Mouse (Mus musculus) midbrain, embryonic 10.5 days (tissue): ENCODE measurements around the gene Vps33b. TPM values are rescaled to one million over a fixed set of nuclear protein-coding genes. Genes with fewer than 3 reads are reported as not detected.

Source experiments
- DNase-seq: peaks from one replicate; pipeline ENCODE4 v3.0.0-alpha.2; 2017; ENCODE audit warnings: low spot score
- H3K27ac ChIP-seq: fragments of 300-500 bp; sonication (generic); replicated peaks from 2 replicates; pipeline ENCODE4 v1.5.1; 2016; ENCODE audit warnings: mild to moderate bottlenecking
- H3K27me3 ChIP-seq: fragments of 300-500 bp; sonication (generic); 2 replicates; pipeline ENCODE4 v1.6.1; 2016; ENCODE audit warnings: low read depth, mild to moderate bottlenecking; ENCODE audit not compliant: poor library complexity, severe bottlenecking
- H3K36me3 ChIP-seq: fragments of 300-500 bp; sonication (generic); 2 replicates; pipeline ENCODE4 v1.6.1; 2016; ENCODE audit warnings: mild to moderate bottlenecking, moderate library complexity
- H3K4me1 ChIP-seq: fragments of 300-500 bp; sonication (generic); 2 replicates; pipeline ENCODE4 v1.6.1; 2016
- H3K4me3 ChIP-seq: fragments of 300-500 bp; sonication (generic); 2 replicates; pipeline ENCODE4 v1.5.1; 2016; ENCODE audit warnings: mild to moderate bottlenecking, moderate library complexity
- H3K9me3 ChIP-seq: fragments of 300-500 bp; sonication (generic); replicated peaks from 2 replicates; pipeline ENCODE4 v1.6.1; 2016; ENCODE audit warnings: mild to moderate bottlenecking
- WGBS: fragments of 180-500 bp; shearing (Covaris S2); methylation state at CpG from one replicate; pipeline ENCODE4 v1.1.7; 2016; 5-methylcytosine and 5-hydroxymethylcytosine counted together
- polyA plus RNA-seq: library from polyadenylated mRNA; unstranded; fragments of >200 nt; fragmentation: Nextera tagmentation; extraction: Ambion mirVana; gene quantifications from 2 replicates; pipeline ENCODE4 v1.2.1, GENCODE M21; 2016

The Vps33b gene
- polyA plus RNA-seq, 1 experiment from 2014 or later: 16.6 TPM

DNA sequence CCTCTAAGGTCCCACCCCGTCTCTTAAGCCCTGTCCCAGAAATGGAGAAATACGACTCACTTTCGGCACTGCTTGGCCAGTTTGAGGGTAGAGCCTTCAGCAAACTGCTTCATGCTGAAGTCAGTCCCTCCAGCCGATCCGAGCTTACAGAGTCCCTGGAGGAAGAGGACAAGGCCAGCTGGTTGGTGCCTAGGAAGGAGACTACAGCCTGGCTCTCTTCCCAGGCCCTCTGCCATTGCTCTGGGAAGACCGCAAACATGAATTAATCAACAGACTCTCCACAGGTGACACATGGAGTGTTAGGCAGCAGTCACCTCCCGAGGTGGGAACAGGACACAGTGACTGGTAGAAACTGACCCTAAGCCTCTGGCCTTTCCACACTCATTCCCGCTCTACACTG, 60.8 kb downstream of the Vps33b start:
- no peak overlapping the region for H3K4me3 ChIP-seq
- H3K9me3 ChIP-seq: peaks cover 10% of the 10 kb centered on the region
- DNase-seq: no peak
- H3K36me3 ChIP-seq: peaks cover 100% of the 10 kb centered on the region
- peaks cover under 1% of the 10 kb centered on the region; the same call in 1 of the 2 replicates for H3K4me1 ChIP-seq
- 92% methylated on average over 8 of the region's 8 CpGs for whole genome bisulfite sequencing
- no peak overlapping the region for H3K27ac ChIP-seq
- no peaks in the 10 kb centered on the region for H3K27me3 ChIP-seq

DNA sequence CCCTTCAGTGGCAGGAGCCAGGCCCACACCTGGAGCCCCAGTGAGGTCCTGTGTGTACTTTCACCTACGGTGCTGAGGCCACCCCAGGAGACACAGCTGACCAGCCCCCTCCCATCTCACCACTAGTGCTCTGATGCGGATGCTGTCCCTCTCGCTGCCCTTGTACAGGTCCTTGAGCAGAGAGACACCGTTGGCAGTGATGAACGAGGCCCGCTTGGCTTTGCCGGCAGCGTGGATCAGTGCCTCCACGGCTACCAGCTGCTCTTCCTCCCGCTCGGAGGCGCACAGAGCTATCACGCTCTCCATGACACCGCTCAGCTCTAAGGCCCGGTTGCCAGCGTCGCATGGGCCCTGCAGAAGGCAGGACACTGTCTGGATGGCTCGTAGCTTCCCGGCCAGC, 62.0 kb downstream of the Vps33b start:
- Histone ChIP-seq H3K27me3 (no peaks in the 10 kb centered on the region), H3K9me3 (peaks cover 10% of the 10 kb centered on the region), H3K27ac (no peak overlapping the region), H3K4me1 (no peaks in the 10 kb centered on the region), H3K4me3 (no peak overlapping the region), H3K36me3 (peaks cover 100% of the 10 kb centered on the region)
- 96% methylated on average over 19 of the region's 19 CpGs for WGBS
- no peak for DNase-seq

DNA sequence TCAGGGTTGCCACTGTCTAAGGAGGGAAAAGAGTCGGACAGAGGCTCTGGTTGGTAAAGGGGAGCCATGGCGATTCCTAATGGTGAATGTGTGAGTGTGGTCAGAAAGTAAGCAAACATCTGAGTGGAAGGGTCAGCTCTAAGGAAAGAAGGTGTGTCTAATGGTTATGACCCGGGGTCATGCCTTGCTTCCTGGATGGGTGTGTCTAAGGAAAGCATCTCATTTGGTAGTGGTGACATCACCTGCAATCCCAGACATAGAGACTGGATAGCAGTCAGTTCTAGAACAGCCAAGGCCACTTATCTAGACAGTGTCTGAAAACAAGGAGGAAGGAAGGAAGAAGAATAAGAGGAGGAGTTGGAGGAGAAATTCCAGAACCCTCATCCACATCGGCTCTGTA, 65.4 kb downstream of the Vps33b start:
- WGBS: 97% methylated on average over 4 of the region's 4 CpGs
- H3K9me3 ChIP-seq: peaks cover 10% of the 10 kb centered on the region
- no peak overlapping the region for H3K27ac ChIP-seq
- H3K4me1 ChIP-seq: peaks cover 16% of the 10 kb centered on the region
- H3K27me3 ChIP-seq: no peaks in the 10 kb centered on the region
- peaks cover 82% of the 10 kb centered on the region for H3K36me3 ChIP-seq
- H3K4me3 ChIP-seq: no peak overlapping the region
- DNase-seq: no peak

DNA sequence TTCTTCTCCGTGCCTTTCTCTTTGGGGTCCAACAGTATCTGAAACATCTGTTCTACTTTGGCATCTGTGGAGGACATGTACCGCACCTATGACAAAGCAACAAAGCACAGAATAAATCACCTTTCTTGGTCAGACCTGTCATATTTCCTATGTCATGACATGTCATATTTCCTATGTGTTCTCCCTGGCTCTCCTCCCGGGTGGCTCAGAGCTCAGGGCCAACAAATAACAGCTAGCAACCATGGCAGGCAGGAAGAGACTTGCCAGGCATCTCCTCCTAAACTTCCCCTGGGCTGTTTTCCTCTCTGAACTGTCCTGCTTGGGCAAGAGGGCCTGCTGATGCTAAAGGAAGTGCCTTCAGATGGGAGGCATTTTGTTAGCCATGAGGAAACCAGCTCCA, 67.5 kb downstream of the Vps33b start:
- no peak for DNase-seq
- Histone ChIP-seq H3K4me3 (no peak overlapping the region), H3K4me1 (peaks cover 36% of the 10 kb centered on the region), H3K9me3 (peaks cover 10% of the 10 kb centered on the region), H3K27me3 (peaks cover 10% of the 10 kb centered on the region), H3K27ac (no peak overlapping the region), H3K36me3 (peaks cover 61% of the 10 kb centered on the region)
- WGBS: 92% methylated on average over 3 of the region's 3 CpGs

DNA sequence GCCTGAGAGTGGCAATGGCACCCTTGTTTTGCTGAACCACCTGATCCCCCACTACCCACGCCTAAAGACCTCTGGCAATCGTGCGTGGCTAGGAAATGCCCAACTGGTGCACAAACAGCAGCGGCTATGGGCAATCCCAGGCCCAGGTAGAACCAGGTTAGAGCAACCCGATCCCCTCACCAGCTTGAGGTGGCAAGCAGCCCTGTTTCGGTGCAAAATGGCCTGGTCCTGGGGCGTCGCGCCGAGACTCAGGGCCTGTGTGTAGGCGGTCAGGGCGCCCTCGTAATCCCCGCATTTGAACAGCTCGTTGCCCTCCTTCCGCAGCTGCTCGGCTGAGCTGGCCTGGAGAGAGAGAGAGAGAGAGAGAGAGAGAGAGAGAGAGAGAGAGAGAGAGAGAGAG, 69.9 kb downstream of the Vps33b start:
- Histone ChIP-seq H3K27me3 (peaks cover 16% of the 10 kb centered on the region), H3K27ac (peak overlapping the region; percentile 85), H3K4me1 (peaks cover 55% of the 10 kb centered on the region), H3K4me3 (peak overlapping the region; percentile 72), H3K36me3 (peaks cover 37% of the 10 kb centered on the region), H3K9me3 (no peaks in the 10 kb centered on the region)
- peak; percentile 41 for DNase-seq
- WGBS: 12% methylated on average over 17 of the region's 17 CpGs

DNA sequence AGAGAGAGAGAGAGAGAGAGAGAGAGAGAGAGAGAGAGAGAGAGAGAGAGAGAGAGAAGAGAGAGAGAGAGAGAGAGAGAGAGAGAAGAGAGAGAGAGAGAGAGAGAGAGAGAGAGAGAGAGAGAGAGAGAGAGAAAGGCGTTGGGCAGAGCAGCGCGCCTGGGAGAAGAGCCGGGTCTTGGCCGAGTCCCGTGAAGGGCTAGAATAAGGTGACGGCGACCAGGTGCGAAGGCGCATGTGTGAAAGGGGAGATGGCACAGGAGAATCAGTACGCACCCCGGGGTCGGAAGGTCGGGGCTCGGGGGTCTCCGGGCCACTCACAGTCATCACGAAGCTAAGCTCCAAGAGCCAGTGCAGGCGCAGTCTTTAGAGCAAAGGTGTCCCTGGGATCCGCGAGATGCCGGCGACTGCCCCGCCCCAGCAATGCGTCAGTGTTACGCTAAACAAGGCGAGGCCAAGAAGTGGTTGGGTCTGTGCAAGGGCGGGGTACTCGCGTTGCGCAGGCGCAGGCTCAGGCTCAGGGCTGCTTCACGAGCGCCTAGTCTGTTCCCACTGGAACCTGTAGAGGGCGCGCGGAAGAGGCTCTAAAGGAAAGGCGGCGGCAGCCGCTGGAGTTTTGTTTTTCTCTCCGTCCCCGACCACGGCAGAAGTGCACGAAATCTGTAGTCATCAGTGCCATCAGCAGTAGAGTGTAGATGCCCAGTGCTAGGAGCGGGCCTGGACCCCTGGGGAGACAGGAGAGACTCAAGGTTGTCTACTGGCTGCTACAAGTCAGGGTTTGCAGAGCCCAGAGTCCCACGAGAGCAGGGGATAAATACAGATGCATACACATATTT, 70.6 kb downstream of the Vps33b start:
- Histone ChIP-seq H3K4me1 (peaks cover 55% of the 10 kb centered on the region), H3K27ac (peak overlapping the region; percentile 85), H3K4me3 (peak overlapping the region; percentile 72), H3K36me3 (peaks cover 30% of the 10 kb centered on the region), H3K9me3 (no peaks in the 10 kb centered on the region), H3K27me3 (peaks cover 16% of the 10 kb centered on the region)
- DNase-seq: peak; percentile 97
- under 1% methylated on average over 45 of the region's 45 CpGs for WGBS

DNA sequence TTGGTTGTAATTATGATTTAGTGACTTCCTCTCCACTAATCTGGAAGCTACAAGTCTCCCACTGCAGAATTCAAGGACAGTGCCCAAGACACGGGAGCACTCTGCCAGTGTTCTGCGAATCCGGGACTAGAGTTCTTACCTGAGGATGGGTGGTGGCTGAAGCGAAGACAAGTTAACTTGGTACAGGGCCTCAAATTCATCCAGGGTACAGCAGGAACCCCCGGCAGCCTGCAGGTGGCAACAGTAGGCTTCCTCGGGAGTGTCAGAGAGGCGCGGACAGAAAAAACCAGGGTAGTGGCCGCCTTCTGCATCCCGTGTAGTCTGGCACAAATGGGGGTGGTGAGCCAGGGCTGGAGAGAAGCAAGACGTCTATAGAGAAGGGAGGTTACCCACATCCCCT, 71.3 kb downstream of the Vps33b start, which contains the start of gene Unc45a:
Unc45a (minus strand) TSS at position 213 of the 400 bp plus-strand sequence.
- Histone ChIP-seq H3K9me3 (no peaks in the 10 kb centered on the region), H3K36me3 (peaks cover 28% of the 10 kb centered on the region), H3K4me3 (peak within 1 kb of the TSS; percentile 72), H3K27ac (peak within 1 kb of the TSS; percentile 85), H3K4me1 (peaks cover 55% of the 10 kb centered on the region), H3K27me3 (peaks cover 16% of the 10 kb centered on the region)
- WGBS: 2% methylated on average over 11 of the region's 11 CpGs
- DNase-seq: peak; percentile 79

Other genes with a start within 250 kb of the Vps33b start
- gene Zfp710, start 244.8 kb upstream of the Vps33b start, polyA plus RNA-seq: 32.7 and 34.2 TPM in 2 replicates
- gene Idh2, start 154.3 kb upstream of the Vps33b start, polyA plus RNA-seq: 428 and 429 TPM in 2 replicates
- 12.6 and 16.5 TPM in 2 replicates for gene Sema4b, start 82.8 kb upstream of the Vps33b start, polyA plus RNA-seq
- gene Cib1, start 36.8 kb upstream of the Vps33b start, polyA plus RNA-seq: 63.3 and 77.6 TPM in 2 replicates
- gene Gdpgp1, start 36.8 kb upstream of the Vps33b start, polyA plus RNA-seq: 5.6 and 6.3 TPM in 2 replicates
- gene Ttll13, start 23.3 kb upstream of the Vps33b start, polyA plus RNA-seq: 0.68 and 0.94 TPM in 2 replicates
- gene Ngrn, start 8.4 kb upstream of the Vps33b start, polyA plus RNA-seq: 44.8 and 48.9 TPM in 2 replicates
- gene Prc1, start 24.8 kb downstream of the Vps33b start, polyA plus RNA-seq: 253 and 279 TPM in 2 replicates
- gene Rccd1, start 54.8 kb downstream of the Vps33b start, polyA plus RNA-seq: 12.6 and 13.4 TPM in 2 replicates
- 42.3 and 46.7 TPM in 2 replicates for gene Unc45a, start 71.4 kb downstream of the Vps33b start, polyA plus RNA-seq
- 24.8 and 24.9 TPM in 2 replicates for gene Hddc3, start 73.5 kb downstream of the Vps33b start, polyA plus RNA-seq
- 15.7 and 18.4 TPM in 2 replicates for gene Man2a2, start 101.7 kb downstream of the Vps33b start, polyA plus RNA-seq
- gene Fes, start 118.3 kb downstream of the Vps33b start, polyA plus RNA-seq: 9.1 and 11.8 TPM in 2 replicates
- gene Furin, start 135.8 kb downstream of the Vps33b start, polyA plus RNA-seq: 3.0 and 3.9 TPM in 2 replicates